Mouse (Mus musculus): ENCODE measurements at regions not wholly inside any gene's neighbourhood (a gene's known extent, or its start where the extent isn't known, plus 50 kb on each side); places are given as distances from the start of the nearest gene placed in this dataset.

DNA sequence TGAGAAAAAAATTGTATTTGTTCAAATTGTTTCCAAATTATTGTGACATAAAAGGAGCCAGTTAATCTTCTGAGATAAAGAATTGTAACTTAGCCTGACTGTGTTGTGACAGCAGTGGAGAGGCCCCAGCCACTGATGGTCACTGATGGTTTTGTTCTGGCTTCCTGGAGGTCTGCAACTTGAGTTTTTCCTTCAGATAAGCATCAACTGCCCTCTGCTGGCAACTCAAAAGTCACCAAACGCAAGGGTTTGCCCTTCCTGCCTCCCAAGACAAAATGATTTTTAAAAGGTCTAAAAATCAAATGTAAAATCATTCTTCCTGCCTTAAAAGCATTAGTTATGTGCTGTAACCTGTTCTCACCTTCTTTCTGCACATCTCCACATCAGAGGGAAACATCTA lies 382.6 kb downstream of the 9430069I07Rik start:
- no peaks in the 10 kb centered on the region for H3K79me2 ChIP-seq (replicated peaks; ENCODE audit: control insufficient read depth, insufficient read depth, low read length)
- H3K27ac ChIP-seq, result no peak overlapping the region
- no peaks in the 10 kb centered on the region for H3K27me3 ChIP-seq (ENCODE audit: control insufficient read depth, insufficient read depth, low read length)
- no peak overlapping the region for H3K4me3 ChIP-seq
- TF ChIP-seq CTCF (IDR thresholded peaks at IDR 0.05) (peak; percentile 51), EP300 (IDR thresholded peaks at IDR 0.05; ENCODE audit: insufficient read depth, low read depth, low read length) (no peak)
- no peak for DNase-seq
- WGBS, result 33% methylated on average over 1 of the region's 1 CpGs
- intact Hi-C loops (cut with DNase I), result no loop called here
- no peak overlapping the region for H3K9ac ChIP-seq (ENCODE audit: low read depth, low read length)
- no peaks in the 10 kb centered on the region for H3K4me1 ChIP-seq (ENCODE audit: control insufficient read depth, insufficient read depth, low read length)
- no peaks in the 10 kb centered on the region for H3K36me3 ChIP-seq (ENCODE audit: control insufficient read depth, insufficient read depth, low read length)

GRCm38 (mm10) chr15:33973466-33973865 lies 384.2 kb downstream of the 9430069I07Rik start:
- WGBS, result 70% methylated on average over 3 of the region's 3 CpGs
- Histone ChIP-seq H3K36me3 (ENCODE audit: control insufficient read depth, insufficient read depth, low read length) (no peaks in the 10 kb centered on the region), H3K79me2 (replicated peaks; ENCODE audit: control insufficient read depth, insufficient read depth, low read length) (no peaks in the 10 kb centered on the region), H3K9ac (ENCODE audit: low read depth, low read length) (no peak overlapping the region), H3K27ac (no peak overlapping the region), H3K4me1 (ENCODE audit: control insufficient read depth, insufficient read depth, low read length) (no peaks in the 10 kb centered on the region), H3K27me3 (ENCODE audit: control insufficient read depth, insufficient read depth, low read length) (no peaks in the 10 kb centered on the region), H3K4me3 (no peak overlapping the region)
- DNase-seq, result no peak
- intact Hi-C loops (cut with DNase I), result no loop called here
- TF ChIP-seq EP300 (IDR thresholded peaks at IDR 0.05; ENCODE audit: insufficient read depth, low read depth, low read length) (no peak), CTCF (IDR thresholded peaks at IDR 0.05) (no peak), POLR2A (IDR thresholded peaks at IDR 0.05; ENCODE audit: insufficient read depth, low read depth, low read length) (no peak)

DNA sequence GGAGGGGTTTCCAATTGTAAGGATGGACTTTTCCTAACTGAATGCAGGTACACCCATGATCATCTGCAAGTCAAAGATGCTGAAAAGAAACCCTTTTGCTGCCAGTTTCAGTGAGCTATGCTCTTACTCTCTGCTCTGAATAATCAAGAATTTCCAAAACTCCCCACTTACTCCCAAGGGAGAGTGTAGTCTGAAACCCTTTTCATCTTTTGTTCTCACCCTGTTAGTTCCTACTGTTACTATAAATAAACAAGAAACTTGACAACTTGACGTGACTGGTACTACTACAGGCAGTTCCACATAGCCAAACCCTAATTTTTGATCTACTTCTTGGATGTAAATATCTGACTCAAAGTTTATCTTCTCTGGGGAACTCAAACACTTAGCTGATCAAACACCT lies 388.3 kb downstream of the 9430069I07Rik start:
- no peak for DNase-seq
- Histone ChIP-seq H3K9ac (ENCODE audit: low read depth, low read length) (no peak overlapping the region), H3K79me2 (replicated peaks; ENCODE audit: control insufficient read depth, insufficient read depth, low read length) (no peaks in the 10 kb centered on the region), H3K4me3 (no peak overlapping the region), H3K4me1 (ENCODE audit: control insufficient read depth, insufficient read depth, low read length) (no peaks in the 10 kb centered on the region), H3K36me3 (ENCODE audit: control insufficient read depth, insufficient read depth, low read length) (no peaks in the 10 kb centered on the region), H3K27me3 (ENCODE audit: control insufficient read depth, insufficient read depth, low read length) (no peaks in the 10 kb centered on the region), H3K27ac (no peak overlapping the region)
- WGBS, result 20% methylated on average over 1 of the region's 1 CpGs
- intact Hi-C loops (cut with DNase I), result no loop called here
- TF ChIP-seq EP300 (IDR thresholded peaks at IDR 0.05; ENCODE audit: insufficient read depth, low read depth, low read length) (no peak), CTCF (IDR thresholded peaks at IDR 0.05) (no peak), POLR2A (IDR thresholded peaks at IDR 0.05; ENCODE audit: insufficient read depth, low read depth, low read length) (no peak)

DNA sequence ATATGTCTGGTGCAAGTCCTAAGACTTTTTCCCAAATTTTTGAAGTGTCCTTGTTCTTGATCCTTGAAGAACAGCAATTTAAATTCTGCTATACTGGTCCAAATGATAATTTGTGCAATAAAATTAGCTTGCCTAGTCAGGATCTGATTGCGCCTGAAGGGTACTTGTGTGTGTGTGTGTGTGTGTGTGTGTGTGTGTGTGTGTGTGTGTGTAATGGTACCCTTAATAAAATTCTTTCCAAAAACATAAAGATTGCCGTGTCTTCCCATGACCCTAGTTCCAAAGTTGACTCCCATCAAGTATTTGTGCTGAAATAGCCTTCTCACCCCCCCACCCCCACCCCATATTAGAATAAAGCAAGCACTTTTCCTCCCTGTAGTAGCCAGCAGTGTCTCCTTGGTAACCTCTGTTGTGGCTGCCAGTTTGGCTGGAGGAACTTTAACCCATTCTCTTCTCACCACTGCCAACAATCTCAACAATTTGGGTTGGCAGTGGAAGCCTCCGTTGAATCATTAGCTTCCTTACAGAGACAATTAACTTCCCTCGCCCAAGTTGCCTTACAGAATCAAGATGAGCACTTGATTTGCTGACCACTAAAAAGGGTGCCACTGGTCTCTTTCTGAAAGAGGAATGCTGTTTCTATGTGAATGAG lies 422.5 kb downstream of the 9430069I07Rik start:
- 60% methylated on average over 4 of the region's 4 CpGs for WGBS
- H3K79me2 ChIP-seq (replicated peaks; ENCODE audit: control insufficient read depth, insufficient read depth, low read length), result no peaks in the 10 kb centered on the region
- no peaks in the 10 kb centered on the region for H3K4me1 ChIP-seq (ENCODE audit: control insufficient read depth, insufficient read depth, low read length)
- no peaks in the 10 kb centered on the region for H3K27me3 ChIP-seq (ENCODE audit: control insufficient read depth, insufficient read depth, low read length)
- H3K4me3 ChIP-seq, result no peak overlapping the region
- intact Hi-C loops (cut with DNase I), result no loop called here
- H3K9ac ChIP-seq (ENCODE audit: low read depth, low read length), result no peak overlapping the region
- TF ChIP-seq CTCF (IDR thresholded peaks at IDR 0.05) (no peak), POLR2A (IDR thresholded peaks at IDR 0.05; ENCODE audit: insufficient read depth, low read depth, low read length) (no peak), EP300 (IDR thresholded peaks at IDR 0.05; ENCODE audit: insufficient read depth, low read depth, low read length) (no peak)
- H3K27ac ChIP-seq, result no peak overlapping the region
- DNase-seq, result no peak
- no peaks in the 10 kb centered on the region for H3K36me3 ChIP-seq (ENCODE audit: control insufficient read depth, insufficient read depth, low read length)

DNA sequence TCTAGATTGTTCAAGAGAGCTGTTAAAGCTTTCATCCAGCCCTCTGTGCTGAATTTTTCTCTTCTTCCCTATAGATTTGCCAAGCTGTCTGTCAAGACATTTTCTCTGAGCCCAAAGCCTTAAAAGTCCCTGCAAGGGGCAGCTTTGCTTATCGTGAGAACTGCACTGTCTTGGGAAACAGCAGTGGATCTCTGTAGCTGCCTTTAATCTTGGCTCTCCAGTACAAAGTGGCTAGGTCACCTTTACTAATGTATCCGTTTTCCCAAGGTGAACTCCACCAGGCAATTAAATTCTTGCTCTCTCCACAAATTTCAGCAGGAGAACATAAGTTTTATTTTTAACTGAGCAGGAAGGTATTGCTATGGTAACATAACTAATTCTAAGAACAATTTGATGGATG lies 431.2 kb downstream of the 9430069I07Rik start:
- Histone ChIP-seq H3K27me3 (ENCODE audit: control insufficient read depth, insufficient read depth, low read length) (no peaks in the 10 kb centered on the region), H3K79me2 (replicated peaks; ENCODE audit: control insufficient read depth, insufficient read depth, low read length) (no peaks in the 10 kb centered on the region), H3K4me3 (no peak overlapping the region), H3K4me1 (ENCODE audit: control insufficient read depth, insufficient read depth, low read length) (no peaks in the 10 kb centered on the region), H3K9ac (ENCODE audit: low read depth, low read length) (no peak overlapping the region), H3K27ac (no peak overlapping the region), H3K36me3 (ENCODE audit: control insufficient read depth, insufficient read depth, low read length) (no peaks in the 10 kb centered on the region)
- DNase-seq, result no peak
- no peak for TF ChIP-seq CTCF (IDR thresholded peaks at IDR 0.05)
- TF ChIP-seq EP300 (IDR thresholded peaks at IDR 0.05; ENCODE audit: insufficient read depth, low read depth, low read length), result no peak
- no peak for TF ChIP-seq POLR2A (IDR thresholded peaks at IDR 0.05; ENCODE audit: insufficient read depth, low read depth, low read length)
- intact Hi-C loops (cut with DNase I), result no loop called here
- 64% methylated on average over 2 of the region's 2 CpGs for WGBS

GRCm38 (mm10) chr15:33924094-33924890 lies 433.4 kb downstream of the 9430069I07Rik start:
- Histone ChIP-seq H3K4me1 (ENCODE audit: control insufficient read depth, insufficient read depth, low read length) (no peaks in the 10 kb centered on the region), H3K27ac (peak overlapping the region; percentile 51; the same call in 1 of the 2 replicates), H3K9ac (ENCODE audit: low read depth, low read length) (no peak overlapping the region), H3K4me3 (no peak overlapping the region), H3K27me3 (ENCODE audit: control insufficient read depth, insufficient read depth, low read length) (no peaks in the 10 kb centered on the region), H3K79me2 (replicated peaks; ENCODE audit: control insufficient read depth, insufficient read depth, low read length) (no peaks in the 10 kb centered on the region), H3K36me3 (ENCODE audit: control insufficient read depth, insufficient read depth, low read length) (no peaks in the 10 kb centered on the region)
- intact Hi-C loops (cut with DNase I), result no loop called here
- TF ChIP-seq POLR2A (IDR thresholded peaks at IDR 0.05; ENCODE audit: insufficient read depth, low read depth, low read length) (no peak), CTCF (IDR thresholded peaks at IDR 0.05) (no peak), EP300 (IDR thresholded peaks at IDR 0.05; ENCODE audit: insufficient read depth, low read depth, low read length) (no peak)
- 58% methylated on average over 5 of the region's 5 CpGs for WGBS
- DNase-seq, result peak; percentile 63
